Mouse (Mus musculus): ENCODE measurements around the gene Paqr8. TPM values are rescaled to one million over a fixed set of nuclear protein-coding genes. Genes with fewer than 3 reads are reported as not detected.
A peak's percentile ranks its signal among the peaks of the same experiment; 100 is the strongest.
"Not testable (repeated sequence)": the region's sequence is repeated elsewhere in the genome, so short reads cannot be mapped to it uniquely, and the experiment has no call there.

Gene Paqr8
- polyA plus RNA-seq, 1 experiment from 2014 or later, result 4.4 TPM

DNA sequence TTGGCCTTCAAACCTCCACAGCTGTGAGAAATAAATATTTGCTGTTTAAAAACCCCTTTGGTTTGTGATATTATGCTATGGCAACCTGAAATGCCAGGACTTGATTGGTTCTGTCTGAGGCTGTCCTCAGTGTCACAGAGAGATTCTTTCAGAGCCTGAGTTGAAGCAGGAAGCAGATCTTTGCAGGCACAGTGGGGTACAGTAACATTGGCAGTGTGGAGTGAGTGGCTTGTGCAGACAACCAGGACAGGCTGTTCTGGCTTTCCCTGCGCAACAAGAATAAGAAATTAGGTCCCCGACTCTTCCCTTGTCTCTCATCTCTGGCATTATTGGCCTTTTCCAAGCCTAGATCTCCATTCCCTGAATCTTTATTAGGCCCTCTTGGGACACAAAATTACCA lies 29.3 kb downstream of the Paqr8 start:
- Histone ChIP-seq H3K27me3 (ENCODE audit: control insufficient read depth, insufficient read depth, low read depth, low read length) (no peaks in the 10 kb centered on the region), H3K4me2 (ENCODE audit: low read depth, low read length) (no peak overlapping the region), H3K27ac (ENCODE audit: low read length) (no peak overlapping the region), H3K9me3 (ENCODE audit: control insufficient read depth, low read length) (no peaks in the 10 kb centered on the region), H3K36me3 (ENCODE audit: control insufficient read depth, insufficient read depth, low read length) (no peaks in the 10 kb centered on the region), H3K4me1 (replicated peaks; ENCODE audit: control insufficient read depth, insufficient read depth, low read length) (peaks cover 7% of the 10 kb centered on the region), H3K4me3 (ENCODE audit: low read length) (no peak overlapping the region), H3K9ac (ENCODE audit: low read length) (no peak overlapping the region)
- ATAC-seq (ENCODE audit: low read depth), result no peak
- 92% methylated on average over 2 of the region's 2 CpGs for WGBS

GRCm38 (mm10) chr1:20921081-20921528 lies 30.7 kb downstream of the Paqr8 start:
- Histone ChIP-seq H3K9me3 (ENCODE audit: control insufficient read depth, low read length) (no peaks in the 10 kb centered on the region), H3K4me3 (ENCODE audit: low read length) (no peak overlapping the region), H3K36me3 (ENCODE audit: control insufficient read depth, insufficient read depth, low read length) (no peaks in the 10 kb centered on the region), H3K27ac (ENCODE audit: low read length) (no peak overlapping the region), H3K4me1 (replicated peaks; ENCODE audit: control insufficient read depth, insufficient read depth, low read length) (peaks cover 7% of the 10 kb centered on the region), H3K27me3 (ENCODE audit: control insufficient read depth, insufficient read depth, low read depth, low read length) (no peaks in the 10 kb centered on the region), H3K4me2 (ENCODE audit: low read depth, low read length) (no peak overlapping the region), H3K9ac (ENCODE audit: low read length) (no peak overlapping the region)
- ATAC-seq (ENCODE audit: low read depth), result no peak
- 86% methylated on average over 10 of the region's 10 CpGs for WGBS

DNA sequence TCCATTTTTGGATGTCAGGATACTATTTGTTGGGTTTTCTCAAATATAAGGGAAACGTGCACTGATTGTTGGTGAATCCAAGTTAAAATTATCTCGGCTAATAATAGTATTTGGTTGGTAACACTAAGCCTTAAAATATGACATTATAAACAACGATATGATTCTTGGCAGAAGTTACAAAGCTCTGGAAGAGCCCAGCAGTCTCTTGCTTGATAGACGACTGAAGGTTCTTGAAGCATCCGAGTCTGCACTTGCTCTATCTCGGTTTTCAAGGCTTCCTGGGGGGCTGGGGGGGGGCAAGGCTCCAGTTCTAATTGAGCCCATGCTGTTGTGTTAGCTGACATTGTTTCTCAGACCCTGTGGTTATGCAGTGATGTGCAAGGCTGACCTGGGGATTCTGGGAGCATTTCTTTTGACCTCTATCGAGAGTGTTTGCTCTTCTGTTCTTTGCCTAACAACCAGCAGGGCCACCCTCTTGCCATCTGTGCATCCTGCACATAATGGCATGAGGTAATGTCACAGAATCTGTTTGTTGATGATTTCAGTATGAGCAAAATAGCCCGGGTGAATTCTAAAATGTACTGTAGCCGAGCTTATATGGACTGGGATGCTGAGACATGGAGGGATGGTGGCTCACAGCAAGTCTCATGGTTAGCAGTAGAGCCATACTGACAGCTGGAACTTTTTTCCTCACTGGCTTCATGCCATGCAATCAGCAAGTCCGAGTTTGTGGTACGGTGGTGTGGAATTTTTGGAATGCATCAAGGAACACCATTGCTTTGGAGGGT lies 32.4 kb downstream of the Paqr8 start:
- Histone ChIP-seq H3K9me3 (ENCODE audit: control insufficient read depth, low read length) (no peaks in the 10 kb centered on the region), H3K4me1 (replicated peaks; ENCODE audit: control insufficient read depth, insufficient read depth, low read length) (peaks cover 7% of the 10 kb centered on the region), H3K4me2 (ENCODE audit: low read depth, low read length) (peak overlapping the region; percentile 26; the same call in 1 of the 2 replicates), H3K4me3 (ENCODE audit: low read length) (no peak overlapping the region), H3K36me3 (ENCODE audit: control insufficient read depth, insufficient read depth, low read length) (no peaks in the 10 kb centered on the region), H3K27ac (ENCODE audit: low read length) (peak overlapping the region; percentile 56), H3K9ac (ENCODE audit: low read length) (no peak overlapping the region), H3K27me3 (ENCODE audit: control insufficient read depth, insufficient read depth, low read depth, low read length) (no peaks in the 10 kb centered on the region)
- 26% methylated on average over 11 of the region's 11 CpGs for WGBS
- peak; percentile 86 for ATAC-seq (ENCODE audit: low read depth)

DNA sequence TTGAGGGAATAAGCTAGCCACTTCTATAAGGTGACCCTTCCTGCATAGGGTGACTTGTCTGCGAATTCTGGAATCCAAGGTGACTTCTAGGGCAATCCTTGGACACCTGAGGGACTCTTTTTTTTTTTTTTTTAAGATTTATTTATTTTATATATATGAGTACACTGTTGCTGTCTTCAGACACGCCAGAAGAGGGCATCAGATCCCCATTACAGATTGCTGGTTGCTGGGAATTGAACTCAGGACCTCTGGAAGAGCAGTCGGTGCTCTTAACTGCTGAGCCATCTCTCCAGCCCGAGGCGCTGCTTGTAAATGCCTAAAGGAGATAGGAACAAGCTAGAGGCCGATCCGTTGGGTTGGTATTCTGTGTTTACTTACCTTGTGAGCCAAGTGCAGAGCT lies 34.9 kb downstream of the Paqr8 start:
- not testable (repeated sequence) for H3K9me3 ChIP-seq (ENCODE audit: control insufficient read depth, low read length); H3K9ac ChIP-seq (ENCODE audit: low read length); H3K36me3 ChIP-seq (ENCODE audit: control insufficient read depth, insufficient read depth, low read length); H3K4me3 ChIP-seq (ENCODE audit: low read length); H3K4me1 ChIP-seq (replicated peaks; ENCODE audit: control insufficient read depth, insufficient read depth, low read length); H3K27me3 ChIP-seq (ENCODE audit: control insufficient read depth, insufficient read depth, low read depth, low read length); H3K27ac ChIP-seq (ENCODE audit: low read length); H3K4me2 ChIP-seq (ENCODE audit: low read depth, low read length); ATAC-seq (ENCODE audit: low read depth)
- 75% methylated on average over 7 of the region's 7 CpGs for WGBS

DNA sequence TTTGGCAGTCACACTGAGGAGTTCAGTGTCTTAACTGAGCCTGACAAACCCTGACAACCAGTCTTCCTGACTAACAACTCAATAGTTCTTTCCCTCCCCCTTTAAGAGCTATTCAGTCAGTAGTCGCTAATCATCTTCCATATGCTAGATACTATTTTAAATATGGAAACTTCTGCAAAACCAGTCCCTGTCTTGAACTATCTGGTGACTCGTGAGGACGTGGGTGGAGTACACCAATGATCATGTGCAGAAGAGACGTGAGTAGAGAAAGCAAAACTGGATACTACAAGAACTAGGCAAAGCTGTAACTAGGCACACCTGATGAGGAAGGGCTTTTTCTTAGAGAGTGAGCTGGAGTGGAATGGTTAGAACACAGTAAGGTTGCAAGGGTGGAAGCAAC lies 35.5 kb downstream of the Paqr8 start:
- no peak overlapping the region for H3K4me3 ChIP-seq (ENCODE audit: low read length)
- WGBS, result 90% methylated on average over 4 of the region's 4 CpGs
- no peak overlapping the region for H3K9ac ChIP-seq (ENCODE audit: low read length)
- H3K27me3 ChIP-seq (ENCODE audit: control insufficient read depth, insufficient read depth, low read depth, low read length), result no peaks in the 10 kb centered on the region
- H3K4me1 ChIP-seq (replicated peaks; ENCODE audit: control insufficient read depth, insufficient read depth, low read length), result peaks cover 7% of the 10 kb centered on the region
- no peak for ATAC-seq (ENCODE audit: low read depth)
- H3K27ac ChIP-seq (ENCODE audit: low read length), result no peak overlapping the region
- H3K36me3 ChIP-seq (ENCODE audit: control insufficient read depth, insufficient read depth, low read length), result no peaks in the 10 kb centered on the region
- H3K4me2 ChIP-seq (ENCODE audit: low read depth, low read length), result no peak overlapping the region
- H3K9me3 ChIP-seq (ENCODE audit: control insufficient read depth, low read length), result no peaks in the 10 kb centered on the region

- Histone ChIP-seq H3K9me3 (ENCODE audit: control insufficient read depth, low read length) (no peaks in the 10 kb centered on the region), H3K4me1 (replicated peaks; ENCODE audit: control insufficient read depth, insufficient read depth, low read length) (peaks cover 7% of the 10 kb centered on the region), H3K36me3 (ENCODE audit: control insufficient read depth, insufficient read depth, low read length) (no peaks in the 10 kb centered on the region), H3K4me3 (ENCODE audit: low read length) (no peak overlapping the region), H3K4me2 (ENCODE audit: low read depth, low read length) (no peak overlapping the region), H3K27ac (ENCODE audit: low read length) (no peak overlapping the region), H3K9ac (ENCODE audit: low read length) (no peak overlapping the region), H3K27me3 (ENCODE audit: control insufficient read depth, insufficient read depth, low read depth, low read length) (no peaks in the 10 kb centered on the region)
- WGBS, result 79% methylated on average over 3 of the region's 4 CpGs
- ATAC-seq (ENCODE audit: low read depth), result no peak
These were observed 36.0 kb downstream of the Paqr8 start for GRCm38 (mm10) chr1:20926376-20926775.

DNA sequence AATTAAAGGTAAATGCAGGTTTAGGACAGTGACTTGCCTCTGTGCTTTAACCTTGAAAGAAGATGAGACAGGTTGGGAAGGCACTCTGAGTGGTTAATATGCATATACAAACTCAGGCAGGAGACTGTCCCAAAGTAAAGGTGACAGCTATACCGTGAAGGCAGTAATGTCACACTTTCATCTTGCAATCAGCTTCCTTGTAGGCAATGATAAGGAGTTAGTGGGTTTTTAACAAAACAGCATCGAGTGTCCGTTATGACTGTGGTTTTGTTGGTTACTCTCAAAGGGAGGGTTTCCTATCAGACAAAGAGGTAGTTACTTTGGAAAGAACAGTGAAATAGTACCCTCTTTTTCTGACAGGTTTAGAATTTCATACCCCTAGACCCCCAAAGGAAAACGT lies 38.1 kb downstream of the Paqr8 start:
- no peaks in the 10 kb centered on the region for H3K36me3 ChIP-seq (ENCODE audit: control insufficient read depth, insufficient read depth, low read length)
- H3K9ac ChIP-seq (ENCODE audit: low read length), result no peak overlapping the region
- no peaks in the 10 kb centered on the region for H3K4me1 ChIP-seq (replicated peaks; ENCODE audit: control insufficient read depth, insufficient read depth, low read length)
- no peak overlapping the region for H3K4me2 ChIP-seq (ENCODE audit: low read depth, low read length)
- 67% methylated on average over 4 of the region's 4 CpGs for WGBS
- H3K27ac ChIP-seq (ENCODE audit: low read length), result no peak overlapping the region
- H3K9me3 ChIP-seq (ENCODE audit: control insufficient read depth, low read length), result no peaks in the 10 kb centered on the region
- no peak for ATAC-seq (ENCODE audit: low read depth)
- no peak overlapping the region for H3K4me3 ChIP-seq (ENCODE audit: low read length)
- H3K27me3 ChIP-seq (ENCODE audit: control insufficient read depth, insufficient read depth, low read depth, low read length), result no peaks in the 10 kb centered on the region

DNA sequence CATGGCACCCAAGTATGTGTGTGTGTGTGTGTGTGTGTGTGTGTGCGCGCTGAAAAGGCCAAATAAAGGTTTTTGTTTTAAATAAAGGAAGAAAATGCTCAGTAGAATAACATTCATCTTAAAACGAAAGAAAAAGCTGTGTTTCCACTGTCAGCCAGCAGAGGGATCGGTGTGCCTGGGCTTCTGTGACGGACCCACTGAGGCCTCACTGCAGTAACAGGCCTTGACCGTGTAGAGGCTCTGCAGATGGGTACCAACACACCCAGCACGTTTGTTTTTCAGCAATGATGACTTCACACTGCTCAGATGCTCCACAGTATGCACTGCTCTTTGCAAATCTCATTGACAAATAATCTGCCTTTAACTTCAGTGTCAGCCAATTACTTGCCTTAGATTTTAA lies 43.1 kb downstream of the Paqr8 start:
- Histone ChIP-seq H3K4me2 (ENCODE audit: low read depth, low read length) (no peak overlapping the region), H3K4me3 (ENCODE audit: low read length) (no peak overlapping the region)
- 26% methylated on average over 7 of the region's 7 CpGs for WGBS

GRCm38 (mm10) chr1:20935106-20935505 lies 44.7 kb downstream of the Paqr8 start:
- Histone ChIP-seq H3K36me3 (ENCODE audit: control insufficient read depth, insufficient read depth, low read length) (peaks cover 2% of the 10 kb centered on the region; the same call in 1 of the 2 replicates), H3K4me3 (ENCODE audit: low read length) (no peak overlapping the region), H3K4me2 (ENCODE audit: low read depth, low read length) (no peak overlapping the region), H3K9me3 (ENCODE audit: control insufficient read depth, low read length) (no peaks in the 10 kb centered on the region), H3K27me3 (ENCODE audit: control insufficient read depth, insufficient read depth, low read depth, low read length) (no peaks in the 10 kb centered on the region), H3K27ac (ENCODE audit: low read length) (no peak overlapping the region), H3K4me1 (replicated peaks; ENCODE audit: control insufficient read depth, insufficient read depth, low read length) (no peaks in the 10 kb centered on the region), H3K9ac (ENCODE audit: low read length) (no peak overlapping the region)
- no peak for ATAC-seq (ENCODE audit: low read depth)
- WGBS, result 82% methylated on average over 22 of the region's 22 CpGs

More for the DNA sequence above, 43.1 kb downstream of the Paqr8 start:
- no peaks in the 10 kb centered on the region for H3K4me1 ChIP-seq (replicated peaks; ENCODE audit: control insufficient read depth, insufficient read depth, low read length)
- peak; percentile 74; the same call in 1 of the 2 replicates for ATAC-seq (ENCODE audit: low read depth)
- no peak overlapping the region for H3K27ac ChIP-seq (ENCODE audit: low read length)
- H3K9me3 ChIP-seq (ENCODE audit: control insufficient read depth, low read length), result no peaks in the 10 kb centered on the region
- peaks cover 2% of the 10 kb centered on the region; the same call in 1 of the 2 replicates for H3K36me3 ChIP-seq (ENCODE audit: control insufficient read depth, insufficient read depth, low read length)
- H3K27me3 ChIP-seq (ENCODE audit: control insufficient read depth, insufficient read depth, low read depth, low read length), result no peaks in the 10 kb centered on the region
- no peak overlapping the region for H3K9ac ChIP-seq (ENCODE audit: low read length)

Data from lung, embryonic 16.5 days (tissue).